Mouse (Mus musculus): ENCODE data around the gene Tcf23.

DNA sequence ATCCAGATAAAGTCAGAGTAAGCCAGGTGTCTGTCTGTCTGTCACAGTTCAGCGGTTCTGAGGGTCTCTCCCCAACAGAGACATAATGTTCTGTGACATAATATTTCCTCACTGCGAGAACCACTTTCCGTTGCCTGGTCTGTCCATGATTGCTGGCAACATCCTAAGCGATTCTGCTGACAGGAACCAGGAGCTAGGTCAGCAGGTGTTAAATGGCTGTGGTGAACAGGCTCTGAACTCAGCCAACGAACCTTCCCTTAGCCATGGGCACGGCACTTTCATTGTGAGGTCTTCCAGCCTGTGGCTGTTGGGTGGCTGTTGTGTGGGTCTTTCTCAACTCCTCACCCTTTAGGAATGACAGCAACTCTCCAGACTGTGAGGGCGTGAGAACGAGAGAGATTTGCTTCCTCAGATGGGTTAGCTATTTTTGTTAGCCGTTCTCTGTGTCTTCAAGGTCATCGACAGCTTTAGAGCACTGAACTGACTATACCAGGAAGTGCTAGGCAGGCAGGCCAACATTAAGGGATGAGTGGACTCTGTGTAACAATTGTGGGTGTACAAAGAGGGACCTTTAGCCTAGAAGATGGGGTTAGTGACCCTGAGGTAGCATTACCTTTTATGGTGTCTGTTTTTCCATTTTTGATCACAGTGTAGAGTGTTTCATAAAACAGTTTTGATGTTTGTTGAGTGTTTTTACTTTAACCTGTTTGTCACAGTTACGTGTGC lies 26.6 kb downstream of the Tcf23 start:
- TF ChIP-seq CTCF (IDR thresholded peaks at IDR 0.05; ENCODE audit: extremely low read depth, insufficient read depth, insufficient read length, insufficient replicate concordance) = no peak
- TF ChIP-seq POLR2A (IDR thresholded peaks at IDR 0.05; ENCODE audit: low read depth, low read length) = no peak
